Mouse (Mus musculus) layer of hippocampus, adult 2 months (tissue): ENCODE measurements around the gene Tas2r119. TPM values are rescaled to one million over a fixed set of nuclear protein-coding genes. Genes with fewer than 3 reads are reported as not detected.
"Not testable (repeated sequence)": the region's sequence is repeated elsewhere in the genome, so short reads cannot be mapped to it uniquely, and the experiment has no call there.

Experiments used
- DNase-seq, 2 experiments: peaks; one replicate each; pipeline ENCODE4 v3.0.0; 2022; ENCODE audit warnings: low spot score in 2 of 2
- H3K27ac ChIP-seq: fragments of 200-600 bp; 2 replicates; pipeline ENCODE4 v1.8.1; 2022
- H3K4me3 ChIP-seq: fragments of 200-600 bp; 2 replicates; pipeline ENCODE4 v1.8.1; 2022; ENCODE audit warnings: mild to moderate bottlenecking
- CTCF ChIP-seq: fragments of 200-600 bp; conservative IDR thresholded peaks from 2 replicates; pipeline ENCODE4 v1.8.1; 2022; ENCODE audit warnings: antibody characterized with exemption, mild to moderate bottlenecking, moderate library complexity
- total RNA-seq, 2 experiments: library from RNA; stranded (reverse); gene quantifications; 2 replicates each; pipeline ENCODE4 v1.2.3; 2021

The Tas2r119 gene
- total RNA-seq, 2 experiments from 2014 or later, result not detected

GRCm38 (mm10) chr15:32184964-32185363, 7.9 kb downstream of the Tas2r119 start:
- no peak for DNase-seq
- no peak for TF ChIP-seq CTCF
- Histone ChIP-seq H3K27ac (no peak overlapping the region), H3K4me3 (no peak overlapping the region)

GRCm38 (mm10) chr15:32189879-32190278, 12.8 kb downstream of the Tas2r119 start:
- no peak overlapping the region for H3K27ac ChIP-seq
- no peak for DNase-seq
- TF ChIP-seq CTCF, result no peak
- H3K4me3 ChIP-seq, result no peak overlapping the region

GRCm38 (mm10) chr15:32190436-32190835, 13.3 kb downstream of the Tas2r119 start:
- no peak for TF ChIP-seq CTCF

GRCm38 (mm10) chr15:32192948-32193347, 15.9 kb downstream of the Tas2r119 start:
- Histone ChIP-seq H3K4me3 (no peak overlapping the region), H3K27ac (no peak overlapping the region)
- TF ChIP-seq CTCF, result no peak
- DNase-seq, result no peak

More at GRCm38 (mm10) chr15:32190436-32190835, 13.3 kb downstream of the Tas2r119 start:
- no peak for DNase-seq
- H3K4me3 ChIP-seq, result no peak overlapping the region
- no peak overlapping the region for H3K27ac ChIP-seq

GRCm38 (mm10) chr15:32198076-32198475, 21.0 kb downstream of the Tas2r119 start:
- no peak for DNase-seq
- Histone ChIP-seq H3K27ac (no peak overlapping the region), H3K4me3 (no peak overlapping the region)
- TF ChIP-seq CTCF, result no peak

- H3K4me3 ChIP-seq, result no peak overlapping the region
- no peak overlapping the region for H3K27ac ChIP-seq
- no peak for DNase-seq
- no peak for TF ChIP-seq CTCF
These were observed 21.5 kb downstream of the Tas2r119 start for GRCm38 (mm10) chr15:32198561-32198960.

GRCm38 (mm10) chr15:32203242-32203641, 26.2 kb downstream of the Tas2r119 start:
- DNase-seq, result no peak
- H3K4me3 ChIP-seq, result no peak overlapping the region
- H3K27ac ChIP-seq, result no peak overlapping the region
- no peak for TF ChIP-seq CTCF

GRCm38 (mm10) chr15:32204908-32205307, 27.8 kb downstream of the Tas2r119 start:
- Histone ChIP-seq H3K4me3 (no peak overlapping the region), H3K27ac (no peak overlapping the region)
- TF ChIP-seq CTCF, result no peak
- DNase-seq, result peak; percentile 15 to 54

- not testable (repeated sequence) for DNase-seq, H3K27ac ChIP-seq, H3K4me3 ChIP-seq
These were observed 37.6 kb downstream of the Tas2r119 start for GRCm38 (mm10) chr15:32214687-32215086.

GRCm38 (mm10) chr15:32223028-32223427, 45.9 kb downstream of the Tas2r119 start:
- no peak for DNase-seq
- Histone ChIP-seq H3K4me3 (no peak overlapping the region), H3K27ac (no peak overlapping the region)
- TF ChIP-seq CTCF, result no peak

- TF ChIP-seq CTCF, result no peak
- DNase-seq, result no peak
- Histone ChIP-seq H3K27ac (no peak overlapping the region), H3K4me3 (no peak overlapping the region)
These were observed 48.3 kb downstream of the Tas2r119 start for GRCm38 (mm10) chr15:32225394-32225793.

GRCm38 (mm10) chr15:32226381-32226780, 49.3 kb downstream of the Tas2r119 start:
- no peak for TF ChIP-seq CTCF
- Histone ChIP-seq H3K4me3 (no peak overlapping the region), H3K27ac (no peak overlapping the region)
- no peak for DNase-seq

GRCm38 (mm10) chr15:32226888-32227395, 49.9 kb downstream of the Tas2r119 start:
- Histone ChIP-seq H3K4me3 (no peak overlapping the region), H3K27ac (no peak overlapping the region)
- DNase-seq, result no peak
- no peak for TF ChIP-seq CTCF

Other genes starting within 250 kb of the Tas2r119 start
- 10 to 100 TPM; 90.1 to 98.1 TPM for gene Sema5a, start 67.5 kb downstream of the Tas2r119 start, total RNA-seq